Mouse (Mus musculus): ENCODE results near the gene Zcchc24. TPM values are rescaled to one million over a fixed set of nuclear protein-coding genes. Genes with fewer than 3 reads are reported as not detected.

Gene Zcchc24
- polyA plus RNA-seq, 2 experiments = 45.1 to 52.7 TPM

GRCm38 (mm10) chr14:25693888-25694568 lies 74.8 kb downstream of the Zcchc24 start, which contains the start of gene Ppif:
Gene Ppif (plus strand): TSS chr14:25694154.
- peak; percentile 90 for ATAC-seq (ENCODE audit: low FRiP score, low read depth)
- WGBS = under 1% methylated on average over 54 of the region's 70 CpGs
- H3K27ac ChIP-seq (replicated peaks; ENCODE audit: low read depth, low read length) = peak within 1 kb of the TSS; percentile 56

GRCm38 (mm10) chr14:25693271-25693887 lies 75.5 kb downstream of the Zcchc24 start:
- peak overlapping the region; percentile 95 for H3K4me2 ChIP-seq (replicated peaks; ENCODE audit: low read depth, low read length, severe bottlenecking)
- no peaks in the 10 kb centered on the region for H3K27me3 ChIP-seq (ENCODE audit: control insufficient read depth, insufficient read depth, low read length)
- H3K9me3 ChIP-seq (ENCODE audit: control insufficient read depth, low read length) = no peaks in the 10 kb centered on the region
- peak overlapping the region; percentile 78 for H3K9ac ChIP-seq (ENCODE audit: low read depth, low read length, severe bottlenecking)
- peaks cover 19% of the 10 kb centered on the region for H3K36me3 ChIP-seq (ENCODE audit: control insufficient read depth, insufficient read depth, low read length)
- DNase-seq (ENCODE audit: low spot score) (no peak), ATAC-seq (ENCODE audit: low FRiP score, low read depth) (peak; percentile 21; the same call in 1 of the 2 replicates)
- H3K4me1 ChIP-seq (ENCODE audit: control insufficient read depth, insufficient read depth, low read length) = peaks cover 19% of the 10 kb centered on the region
- peak overlapping the region; percentile 56 for H3K27ac ChIP-seq (replicated peaks; ENCODE audit: low read depth, low read length)
- WGBS = 72% methylated on average over 6 of the region's 6 CpGs
- H3K4me3 ChIP-seq (replicated peaks; ENCODE audit: low read length) = peak overlapping the region; percentile 88
- TF ChIP-seq POLR2A (IDR thresholded peaks at IDR 0.05; ENCODE audit: borderline replicate concordance, extremely low read depth, insufficient read depth, insufficient read length) = no peak

More at GRCm38 (mm10) chr14:25693888-25694568, 74.8 kb downstream of the Zcchc24 start, which contains the start of gene Ppif:
- Histone ChIP-seq H3K4me2 (replicated peaks; ENCODE audit: low read depth, low read length, severe bottlenecking) (peak within 1 kb of the TSS; percentile 95), H3K4me1 (ENCODE audit: control insufficient read depth, insufficient read depth, low read length) (peaks cover 19% of the 10 kb centered on the region), H3K9me3 (ENCODE audit: control insufficient read depth, low read length) (no peaks in the 10 kb centered on the region), H3K9ac (ENCODE audit: low read depth, low read length, severe bottlenecking) (peak within 1 kb of the TSS; percentile 78), H3K4me3 (replicated peaks; ENCODE audit: low read length) (peak within 1 kb of the TSS; percentile 88), H3K36me3 (ENCODE audit: control insufficient read depth, insufficient read depth, low read length) (peaks cover 26% of the 10 kb centered on the region), H3K27me3 (ENCODE audit: control insufficient read depth, insufficient read depth, low read length) (no peaks in the 10 kb centered on the region)
- DNase-seq (ENCODE audit: low spot score) = peak; percentile 96
- TF ChIP-seq POLR2A (IDR thresholded peaks at IDR 0.05; ENCODE audit: borderline replicate concordance, extremely low read depth, insufficient read depth, insufficient read length) = 0 out of 2 replicates have a peak, but pooled peaks have one; percentile 39

- no peak overlapping the region for H3K9ac ChIP-seq (ENCODE audit: low read depth, low read length, severe bottlenecking)
- WGBS = 78% methylated on average over 10 of the region's 10 CpGs
- no peaks in the 10 kb centered on the region for H3K36me3 ChIP-seq (ENCODE audit: control insufficient read depth, insufficient read depth, low read length)
- H3K27ac ChIP-seq (replicated peaks; ENCODE audit: low read depth, low read length) = no peak overlapping the region
- no peak for TF ChIP-seq POLR2A (IDR thresholded peaks at IDR 0.05; ENCODE audit: borderline replicate concordance, extremely low read depth, insufficient read depth, insufficient read length)
- ATAC-seq (ENCODE audit: low FRiP score, low read depth) (no peak), DNase-seq (ENCODE audit: low spot score) (no peak)
- H3K9me3 ChIP-seq (ENCODE audit: control insufficient read depth, low read length) = no peaks in the 10 kb centered on the region
- H3K4me1 ChIP-seq (ENCODE audit: control insufficient read depth, insufficient read depth, low read length) = no peaks in the 10 kb centered on the region
- H3K4me2 ChIP-seq (replicated peaks; ENCODE audit: low read depth, low read length, severe bottlenecking) = no peak overlapping the region
- H3K27me3 ChIP-seq (ENCODE audit: control insufficient read depth, insufficient read depth, low read length) = no peaks in the 10 kb centered on the region
- H3K4me3 ChIP-seq (replicated peaks; ENCODE audit: low read length) = no peak overlapping the region
Observed at GRCm38 (mm10) chr14:25686983-25687901, 81.6 kb downstream of the Zcchc24 start.

- no peak overlapping the region for H3K27ac ChIP-seq (replicated peaks; ENCODE audit: low read depth, low read length)
- TF ChIP-seq POLR2A (IDR thresholded peaks at IDR 0.05; ENCODE audit: borderline replicate concordance, extremely low read depth, insufficient read depth, insufficient read length) = no peak
- no peak overlapping the region for H3K4me2 ChIP-seq (replicated peaks; ENCODE audit: low read depth, low read length, severe bottlenecking)
- DNase-seq (ENCODE audit: low spot score) = no peak
- H3K9me3 ChIP-seq (ENCODE audit: control insufficient read depth, low read length) = no peaks in the 10 kb centered on the region
- no peaks in the 10 kb centered on the region for H3K27me3 ChIP-seq (ENCODE audit: control insufficient read depth, insufficient read depth, low read length)
- no peaks in the 10 kb centered on the region for H3K4me1 ChIP-seq (ENCODE audit: control insufficient read depth, insufficient read depth, low read length)
- WGBS = 51% methylated on average over 7 of the region's 7 CpGs
- no peak overlapping the region for H3K9ac ChIP-seq (ENCODE audit: low read depth, low read length, severe bottlenecking)
- no peaks in the 10 kb centered on the region for H3K36me3 ChIP-seq (ENCODE audit: control insufficient read depth, insufficient read depth, low read length)
- no peak for ATAC-seq (ENCODE audit: low FRiP score, low read depth)
- no peak overlapping the region for H3K4me3 ChIP-seq (replicated peaks; ENCODE audit: low read length)
Observed at GRCm38 (mm10) chr14:25686216-25686945, 82.5 kb downstream of the Zcchc24 start.

Measured in limb, embryonic 14.5 days (tissue).